Mouse (Mus musculus): ENCODE measurements around the gene Olfr70. TPM values are rescaled to one million over a fixed set of nuclear protein-coding genes. Genes with fewer than 3 reads are reported as not detected.

Olfr70 gene
- total and polyA plus RNA-seq, 3 experiments, result not detected

- Histone ChIP-seq H3K27ac (ENCODE audit: insufficient read depth, low read depth) (no peak overlapping the region), H3K9me3 (replicated peaks; ENCODE audit: low read length) (no peaks in the 10 kb centered on the region), H3K4me2 (ENCODE audit: insufficient read depth, low read depth, poor library complexity, severe bottlenecking) (no peak overlapping the region), H3K79me2 (replicated peaks; ENCODE audit: control insufficient read depth, extremely low read depth, insufficient read depth, poor library complexity, severe bottlenecking) (no peaks in the 10 kb centered on the region), H3K36me3 (replicated peaks in 1 of 2; ENCODE audit: control insufficient read depth in 1 of 2, insufficient read depth in 1 of 2, low read length in 1 of 2) (no peaks in the 10 kb centered on the region), H3K27me3 (replicated peaks) (peaks cover 37% of the 10 kb centered on the region), H3K4me3 (replicated peaks in 1 of 3; ENCODE audit: low read depth in 2 of 3, low read length in 2 of 3, poor library complexity in 1 of 3) (no peak overlapping the region), H3K9ac (ENCODE audit: insufficient read depth, low read depth) (no peak overlapping the region), H3K4me1 (ENCODE audit: control insufficient read depth in 1 of 2, insufficient read depth in 2 of 2) (peaks cover 0 to 3% of the 10 kb centered on the region in 2 experiments; a peak in 1 of 4 replicates)
- TF ChIP-seq MYC (IDR thresholded peaks at IDR 0.05; ENCODE audit: low read depth, low read length) (no peak), NELFE (IDR thresholded peaks at IDR 0.05; ENCODE audit: low read depth, low read length) (no peak), ZMIZ1 (IDR thresholded peaks at IDR 0.05; ENCODE audit: low read depth, low read length) (no peak), MXI1 (IDR thresholded peaks at IDR 0.05; ENCODE audit: low read depth, low read length) (no peak), JUND (conservative IDR thresholded peaks at IDR 0.05; ENCODE audit: low read depth, low read length) (no peak), MAFK (IDR thresholded peaks at IDR 0.05; ENCODE audit: insufficient replicate concordance, low read length) (no peak), UBTF (IDR thresholded peaks at IDR 0.05; ENCODE audit: low read depth, low read length) (no peak), RCOR1 (conservative IDR thresholded peaks at IDR 0.05; ENCODE audit: low read depth, low read length) (no peak), CHD1 (IDR thresholded peaks at IDR 0.05; ENCODE audit: low read depth, low read length) (no peak), MAX (IDR thresholded peaks at IDR 0.05; ENCODE audit: low read length) (no peak), POLR2AphosphoS2 (IDR thresholded peaks at IDR 0.05; ENCODE audit: low read depth, low read length) (no peak), JUN (IDR thresholded peaks at IDR 0.05; ENCODE audit: insufficient read depth, low read depth, low read length) (no peak), USF1 (IDR thresholded peaks at IDR 0.05; ENCODE audit: low read depth, low read length) (no peak), NRF1 (IDR thresholded peaks at IDR 0.05; ENCODE audit: low read depth, low read length) (no peak), GABPA (IDR thresholded peaks at IDR 0.05; ENCODE audit: insufficient replicate concordance, low read depth, low read length) (no peak), POLR2A (IDR thresholded peaks at IDR 0.05; ENCODE audit: low read depth, low read length) (no peak), ZKSCAN1 (IDR thresholded peaks at IDR 0.05; ENCODE audit: borderline replicate concordance, low read depth, low read length) (no peak), EP300 (IDR thresholded peaks at IDR 0.05; ENCODE audit: low read length) (no peak), SIN3A (IDR thresholded peaks at IDR 0.05; ENCODE audit: low read length) (no peak), SMC3 (IDR thresholded peaks at IDR 0.05; ENCODE audit: low read depth, low read length) (no peak)
- dilution Hi-C loops (cut with MboI; ENCODE audit: extremely low pct_ligation_motif_present, extremely low pct_unique_long_range_greater_than_20kb, low sequenced_read_pairs) (no loop called here), in situ Hi-C loops (cut with MboI; ENCODE audit: low pct_ligation_motif_present, low pct_unique_long_range_greater_than_20kb, low sequenced_read_pairs) (loop anchor here (10.0 to 25.0 kb wide), 2 partner anchors 116 to 248 kb away; partner anchors contain the start of genes Ccin and Olfr155)
- no peak for DNase-seq (ENCODE audit: extremely low read depth)
Observed at GRCm38 (mm10) chr4:43738989-43739674, 38.5 kb upstream of the Olfr70 start.

DNA sequence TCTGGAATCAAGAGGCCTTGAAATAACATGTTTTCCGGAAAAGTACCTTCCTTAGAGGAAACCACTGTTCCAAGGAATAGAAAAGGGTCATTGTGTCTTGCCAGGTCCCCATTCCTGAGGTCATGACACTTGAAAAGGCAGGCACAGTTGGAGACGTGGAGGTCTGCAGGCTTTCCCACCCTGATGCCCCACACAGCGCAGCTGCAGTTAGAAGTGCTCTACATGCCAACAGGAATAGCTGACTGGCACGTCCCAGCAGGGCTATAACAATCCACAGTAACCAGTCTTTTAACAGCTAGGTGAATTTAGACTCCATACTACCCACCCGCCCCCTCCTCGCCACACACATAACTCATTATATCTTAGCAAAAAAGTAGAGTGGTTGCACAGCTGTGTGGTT lies 36.5 kb upstream of the Olfr70 start:
- no peaks in the 10 kb centered on the region for H3K36me3 ChIP-seq (replicated peaks in 1 of 2; ENCODE audit: control insufficient read depth in 1 of 2, insufficient read depth in 1 of 2, low read length in 1 of 2)
- no peak overlapping the region for H3K9ac ChIP-seq (ENCODE audit: insufficient read depth, low read depth)
- no peaks in the 10 kb centered on the region for H3K79me2 ChIP-seq (replicated peaks; ENCODE audit: control insufficient read depth, extremely low read depth, insufficient read depth, poor library complexity, severe bottlenecking)
- H3K4me2 ChIP-seq (ENCODE audit: insufficient read depth, low read depth, poor library complexity, severe bottlenecking), result no peak overlapping the region
- no peaks in the 10 kb centered on the region for H3K9me3 ChIP-seq (replicated peaks; ENCODE audit: low read length)
- H3K4me1 ChIP-seq (ENCODE audit: control insufficient read depth in 1 of 2, insufficient read depth in 2 of 2), result peaks cover 0 to 2% of the 10 kb centered on the region in 2 experiments; a peak in 1 of 4 replicates
- in situ Hi-C loops (cut with MboI; ENCODE audit: low pct_ligation_motif_present, low pct_unique_long_range_greater_than_20kb, low sequenced_read_pairs) (loop anchor here (10.0 to 25.0 kb wide), 2 partner anchors 118 to 250 kb away; partner anchors contain the start of genes Ccin and Olfr155), dilution Hi-C loops (cut with MboI; ENCODE audit: extremely low pct_ligation_motif_present, extremely low pct_unique_long_range_greater_than_20kb, low sequenced_read_pairs) (no loop called here)
- TF ChIP-seq MAFK (IDR thresholded peaks at IDR 0.05; ENCODE audit: insufficient replicate concordance, low read length), result no peak
- no peak for TF ChIP-seq CHD1 (IDR thresholded peaks at IDR 0.05; ENCODE audit: low read depth, low read length)
- no peak for TF ChIP-seq GABPA (IDR thresholded peaks at IDR 0.05; ENCODE audit: insufficient replicate concordance, low read depth, low read length)
- no peak for TF ChIP-seq MAZ (IDR thresholded peaks at IDR 0.05; ENCODE audit: low read depth, low read length)
- TF ChIP-seq KAT2A (IDR thresholded peaks at IDR 0.05; ENCODE audit: insufficient replicate concordance, low read length), result no peak
- no peak for TF ChIP-seq ZMIZ1 (IDR thresholded peaks at IDR 0.05; ENCODE audit: low read depth, low read length)
- TF ChIP-seq ELF1 (IDR thresholded peaks at IDR 0.05; ENCODE audit: low read depth, low read length), result no peak
- TF ChIP-seq USF1 (IDR thresholded peaks at IDR 0.05; ENCODE audit: low read depth, low read length), result no peak
- no peak for TF ChIP-seq ETS1 (conservative IDR thresholded peaks at IDR 0.05; ENCODE audit: low read depth, low read length)
- TF ChIP-seq USF2 (conservative IDR thresholded peaks at IDR 0.05; ENCODE audit: low read depth, low read length), result no peak
- no peak for TF ChIP-seq E2F4 (IDR thresholded peaks at IDR 0.05; ENCODE audit: insufficient replicate concordance, low read depth, low read length)
- no peak for TF ChIP-seq PAX5 (IDR thresholded peaks at IDR 0.05; ENCODE audit: low read length)
- TF ChIP-seq NRF1 (IDR thresholded peaks at IDR 0.05; ENCODE audit: low read depth, low read length), result no peak
- no peak for DNase-seq (ENCODE audit: extremely low read depth)
- H3K27me3 ChIP-seq (replicated peaks), result peaks cover 56% of the 10 kb centered on the region
- H3K4me3 ChIP-seq (replicated peaks in 1 of 3; ENCODE audit: low read depth in 2 of 3, low read length in 2 of 3, poor library complexity in 1 of 3), result no peak overlapping the region
- no peak overlapping the region for H3K27ac ChIP-seq (ENCODE audit: insufficient read depth, low read depth)

Measured in CH12.LX (cell line).